11 mouse cellular contexts compared by ENCODE assay signal in genomic region chr9:35361432-35361831, GRCm38 (mm10). TPM values are rescaled to one million over a fixed set of nuclear protein-coding genes. Genes with fewer than 3 reads are reported as not detected.
DNase-seq lines count a peak whose midpoint lies in the region; ATAC-seq lines count a peak whose summit lies in the region.
"Had no signal": no experiment of that assay in that cellular context is flagged by ENCODE, and none has a peak within 500 bp of the region (broad histone marks: within the 10 kb centered on the region; RNA-seq: fewer than 3 reads in every experiment).

No protein-coding gene starts in this region.

- no peak overlapping the region for H3K4me2 ChIP-seq in heart, embryonic 16.5 days (ENCODE audit: low read depth, low read length)
- no peak overlapping the region for H3K4me2 ChIP-seq in embryonic facial prominence, embryonic 14.5 days (ENCODE audit: low read depth, low read length)
- H3K4me2 ChIP-seq: liver, embryonic 13.5 days had no signal

- H3K9me3 ChIP-seq in heart, embryonic 16.5 days (replicated peaks; ENCODE audit: control insufficient read depth, low read length), result no peaks in the 10 kb centered on the region
- H3K9me3 ChIP-seq in embryonic facial prominence, embryonic 14.5 days (ENCODE audit: control insufficient read depth, low read length), result no peaks in the 10 kb centered on the region
- H3K9me3 ChIP-seq in limb, embryonic 10.5 days (replicated peaks), result no peaks in the 10 kb centered on the region
- H3K9me3 ChIP-seq: liver, embryonic 13.5 days had no signal

- DNase-seq in heart, postnatal 4 days, result no peak
- no peak for DNase-seq in embryonic facial prominence, embryonic 14.5 days (ENCODE audit: low spot score)
- peak; percentile 36 for DNase-seq in limb, embryonic 10.5 days (ENCODE audit: low spot score)
- DNase-seq in kidney, postnatal 25 days, result no peak
- DNase-seq in right cerebral cortex, postnatal 25 days, result no peak
- DNase-seq in ovary, postnatal 14 days (ENCODE audit: low spot score), result no peak
- DNase-seq: liver, embryonic 13.5 days; thymus, postnatal 4 days had no signal

- no peaks in the 10 kb centered on the region for H3K36me3 ChIP-seq in heart, embryonic 16.5 days (ENCODE audit: control insufficient read depth, insufficient read depth)
- no peaks in the 10 kb centered on the region for H3K36me3 ChIP-seq in embryonic facial prominence, embryonic 14.5 days (ENCODE audit: control insufficient read depth, insufficient read depth, low read length)
- H3K36me3 ChIP-seq in limb, embryonic 10.5 days, result no peaks in the 10 kb centered on the region
- H3K36me3 ChIP-seq: liver, embryonic 13.5 days had no signal

- 0 out of 2 replicates have a peak overlapping the region, but pooled peaks have one; percentile 84 for H3K27ac ChIP-seq in heart, embryonic 16.5 days (ENCODE audit: low read length)
- H3K27ac ChIP-seq in brown adipose tissue, adult 24 weeks (replicated peaks; ENCODE audit: low read depth, low read length), result peak overlapping the region; percentile 78
- peak overlapping the region; percentile 81 for H3K27ac ChIP-seq in embryonic facial prominence, embryonic 14.5 days (replicated peaks; ENCODE audit: low read depth, low read length)
- H3K27ac ChIP-seq in limb, embryonic 10.5 days, result peak overlapping the region; percentile 83
- H3K27ac ChIP-seq: layer of hippocampus, adult 2 months; liver, embryonic 13.5 days had no signal

- no peak overlapping the region for H3K9ac ChIP-seq in heart, embryonic 16.5 days (ENCODE audit: low read length)
- H3K9ac ChIP-seq in embryonic facial prominence, embryonic 14.5 days (ENCODE audit: low read depth, low read length), result no peak overlapping the region
- H3K9ac ChIP-seq: liver, embryonic 13.5 days had no signal

- no peak overlapping the region for H3K4me3 ChIP-seq in heart, embryonic 16.5 days (ENCODE audit: low read length)
- no peak overlapping the region for H3K4me3 ChIP-seq in brown adipose tissue, adult 24 weeks (ENCODE audit: insufficient read depth, low read depth, low read length)
- H3K4me3 ChIP-seq in embryonic facial prominence, embryonic 14.5 days (ENCODE audit: low read depth, low read length), result no peak overlapping the region
- no peak overlapping the region for H3K4me3 ChIP-seq in limb, embryonic 10.5 days
- H3K4me3 ChIP-seq: layer of hippocampus, adult 2 months; liver, embryonic 13.5 days had no signal

- peaks cover 32% of the 10 kb centered on the region for H3K4me1 ChIP-seq in heart, embryonic 16.5 days (ENCODE audit: control insufficient read depth, insufficient read depth, low read length)
- peaks cover 16% of the 10 kb centered on the region for H3K4me1 ChIP-seq in brown adipose tissue, adult 24 weeks (ENCODE audit: control insufficient read depth, insufficient read depth, insufficient read length, low read length)
- H3K4me1 ChIP-seq in embryonic facial prominence, embryonic 14.5 days (ENCODE audit: control insufficient read depth, insufficient read depth, low read length), result peaks cover 48% of the 10 kb centered on the region
- peaks cover 64% of the 10 kb centered on the region for H3K4me1 ChIP-seq in limb, embryonic 10.5 days
- H3K4me1 ChIP-seq: liver, embryonic 13.5 days had no signal

- ATAC-seq in heart, embryonic 16.5 days (replicated peaks; ENCODE audit: extremely low read depth, insufficient read depth, low FRiP score), result no peak
- no peak for ATAC-seq in embryonic facial prominence, embryonic 14.5 days (ENCODE audit: low read depth)

- 50% methylated on average over 4 of the region's 4 CpGs for WGBS in heart, embryonic 16.5 days
- WGBS in embryonic facial prominence, embryonic 14.5 days, result 39% methylated on average over 4 of the region's 4 CpGs
- WGBS in limb, embryonic 10.5 days, result 32% methylated on average over 4 of the region's 4 CpGs

- no peaks in the 10 kb centered on the region for H3K27me3 ChIP-seq in heart, embryonic 16.5 days (ENCODE audit: control insufficient read depth, insufficient read depth, low read length)
- no peaks in the 10 kb centered on the region for H3K27me3 ChIP-seq in embryonic facial prominence, embryonic 14.5 days (replicated peaks; ENCODE audit: control insufficient read depth, insufficient read depth, low read length)
- no peaks in the 10 kb centered on the region for H3K27me3 ChIP-seq in limb, embryonic 10.5 days (ENCODE audit: low read depth, poor library complexity, severe bottlenecking)
- H3K27me3 ChIP-seq: liver, embryonic 13.5 days had no signal

RNA-seq across cellular contexts. Expression of gene Cdon, which starts 59.5 kb away (rescaled TPM):
- 5.0 and 5.8 TPM in 2 replicates for polyA plus RNA-seq in heart, embryonic 16.5 days (2015; fragmentation: Nextera tagmentation; extraction: Ambion mirVana)
- total RNA-seq in heart, postnatal 4 days (2021), result 10 to 100 TPM; 30.0 to 33.3 TPM
- 3.8 and 10.9 TPM in 2 replicates for polyA plus RNA-seq in brown adipose tissue, adult 24 weeks (2012; ENCODE audit: insufficient read depth, insufficient read length, missing spikeins)
- 15.8 and 19.7 TPM in 2 replicates for polyA plus RNA-seq in embryonic facial prominence, embryonic 14.5 days (2014; fragmentation: Nextera tagmentation; extraction: Ambion mirVana)
- polyA plus RNA-seq in limb, embryonic 10.5 days (2016; fragmentation: Nextera tagmentation; extraction: Ambion mirVana), result 10.5 and 16.1 TPM in 2 replicates
